Comparison of ENCODE assay signal across 23 mouse cellular contexts in genomic region chr14:76592721-76593120, GRCm38 (mm10). TPM values are rescaled to one million over a fixed set of nuclear protein-coding genes. Genes with fewer than 3 reads are reported as not detected.
"Had no signal": no experiment of that assay in that cellular context is flagged by ENCODE, and none has a peak within 500 bp of the region (broad histone marks: within the 10 kb centered on the region; RNA-seq: fewer than 3 reads in every experiment).

No protein-coding gene starts in this region.

- H3K36me3 ChIP-seq: limb, embryonic 10.5 days; limb, embryonic 13.5 days; midbrain, embryonic 10.5 days; midbrain, embryonic 13.5 days; neural tube, embryonic 13.5 days; stomach, embryonic 15.5 days had no signal

- H3K9me3 ChIP-seq: limb, embryonic 10.5 days; limb, embryonic 13.5 days; megakaryocyte, embryonic 14.5 days; midbrain, embryonic 10.5 days; midbrain, embryonic 13.5 days; neural tube, embryonic 13.5 days; stomach, embryonic 15.5 days had no signal

- ATAC-seq: liver, postnatal 0 days; lung, postnatal 0 days; midbrain, embryonic 13.5 days; midbrain, embryonic 16.5 days had no signal

- H3K4me3 ChIP-seq: layer of hippocampus, adult 2 months; limb, embryonic 10.5 days; limb, embryonic 13.5 days; megakaryocyte, embryonic 14.5 days; midbrain, embryonic 10.5 days; midbrain, embryonic 13.5 days; myocyte; neural tube, embryonic 13.5 days; stomach, embryonic 15.5 days had no signal

- DNase-seq: kidney, postnatal 25 days; layer of hippocampus, adult 9-11 months; liver, postnatal 0 days; lung, embryonic 14.5 days; lung, postnatal 36 days; retina, postnatal 1 day; right cerebral cortex, postnatal 25 days; spleen, adult 18-20 months; thymus, postnatal 25 days had no signal

- H3K27ac ChIP-seq: kidney, postnatal 0 days; layer of hippocampus, adult 2 months; limb, embryonic 10.5 days; limb, embryonic 13.5 days; liver, embryonic 14.5 days; midbrain, embryonic 10.5 days; midbrain, embryonic 13.5 days; neural tube, embryonic 13.5 days; stomach, embryonic 15.5 days had no signal

- H3K4me1 ChIP-seq: midbrain, embryonic 13.5 days had no signal

- H3K27me3 ChIP-seq: limb, embryonic 13.5 days; midbrain, embryonic 13.5 days; neural tube, embryonic 13.5 days; stomach, embryonic 15.5 days had no signal

RNA-seq across cellular contexts. Expression of gene Serp2, which starts 36.0 kb away (rescaled TPM):
- total RNA-seq: monocyte, adult 5-6 weeks had no signal
